In genomic region chrX:96712907-96713774, GRCm38 (mm10) we compare ENCODE assay signal across 9 mouse cellular contexts. TPM values are rescaled to one million over a fixed set of nuclear protein-coding genes. Genes with fewer than 3 reads are reported as not detected.
DNase-seq lines count a peak whose midpoint lies in the region; ATAC-seq and TF ChIP-seq lines count a peak whose summit lies in the region.
"Had no signal": no experiment of that assay in that cellular context is flagged by ENCODE, and none has a peak within 500 bp of the region (broad histone marks: within the 10 kb centered on the region; RNA-seq: fewer than 3 reads in every experiment).

Gpr165 (plus strand) TSS chrX:96713441.

- peak within 1 kb of the TSS; percentile 31 for H3K4me3 ChIP-seq in forebrain, embryonic 14.5 days (ENCODE audit: low read depth, low read length)
- peak within 1 kb of the TSS; percentile 45 for H3K4me3 ChIP-seq in heart, embryonic 16.5 days (ENCODE audit: low read length)
- no peak within 1 kb of the TSS for H3K4me3 ChIP-seq in thymus, adult 2 months (ENCODE audit: control insufficient read depth, insufficient read depth, low read length)

- 35% methylated on average over 16 of the region's 16 CpGs for WGBS in forebrain, embryonic 14.5 days
- WGBS in heart, embryonic 16.5 days, result 14% methylated on average over 16 of the region's 16 CpGs
- WGBS in thymus, adult 2 months, result 2% methylated on average over 16 of the region's 16 CpGs

- ATAC-seq in forebrain, embryonic 14.5 days, result peak; percentile 99
- peak; percentile 79 for ATAC-seq in heart, embryonic 16.5 days (replicated peaks; ENCODE audit: extremely low read depth, insufficient read depth, low FRiP score)
- ATAC-seq: Patski had no signal

- H3K4me1 ChIP-seq in forebrain, embryonic 14.5 days (ENCODE audit: control insufficient read depth, insufficient read depth, low read length), result no peaks in the 10 kb centered on the region
- no peaks in the 10 kb centered on the region for H3K4me1 ChIP-seq in heart, embryonic 16.5 days (ENCODE audit: control insufficient read depth, insufficient read depth, low read length)
- no peaks in the 10 kb centered on the region for H3K4me1 ChIP-seq in thymus, adult 2 months (replicated peaks; ENCODE audit: control insufficient read depth, insufficient read depth, low read length)

- H3K36me3 ChIP-seq in forebrain, embryonic 14.5 days (ENCODE audit: control insufficient read depth, insufficient read depth, low read length), result no peaks in the 10 kb centered on the region
- no peaks in the 10 kb centered on the region for H3K36me3 ChIP-seq in heart, embryonic 16.5 days (ENCODE audit: control insufficient read depth, insufficient read depth)
- no peaks in the 10 kb centered on the region for H3K36me3 ChIP-seq in thymus, adult 2 months (ENCODE audit: control insufficient read depth, insufficient read depth, low read length)

- H3K9me3 ChIP-seq in forebrain, embryonic 14.5 days (replicated peaks; ENCODE audit: control insufficient read depth, low read length), result no peaks in the 10 kb centered on the region
- no peaks in the 10 kb centered on the region for H3K9me3 ChIP-seq in heart, embryonic 16.5 days (replicated peaks; ENCODE audit: control insufficient read depth, low read length)

- TF ChIP-seq CTCF in thymus, adult 2 months (IDR thresholded peaks at IDR 0.05; ENCODE audit: borderline replicate concordance, control insufficient read depth, extremely low read depth, insufficient read depth, low read length, poor library complexity), result no peak

- no peaks in the 10 kb centered on the region for H3K27me3 ChIP-seq in forebrain, embryonic 14.5 days (replicated peaks; ENCODE audit: control insufficient read depth, insufficient read depth, low read length)
- no peaks in the 10 kb centered on the region for H3K27me3 ChIP-seq in heart, embryonic 16.5 days (ENCODE audit: control insufficient read depth, insufficient read depth, low read length)
- no peaks in the 10 kb centered on the region for H3K27me3 ChIP-seq in thymus, adult 2 months (ENCODE audit: control insufficient read depth, insufficient read depth, low read length)

- TF ChIP-seq POLR2A in thymus, adult 2 months (IDR thresholded peaks at IDR 0.05; ENCODE audit: control insufficient read depth, extremely low read depth, insufficient read depth, low read length, poor library complexity), result no peak

- DNase-seq in A20 (ENCODE audit: low read depth, low spot score), result peak; percentile 27
- peak; percentile 10 for DNase-seq in cerebellum, adult 11-12 months
- peak; percentile 71 for DNase-seq in forebrain, embryonic 14.5 days (ENCODE audit: low spot score)
- peak; percentile 3 for DNase-seq in layer of hippocampus, adult 9-10 months (ENCODE audit: low spot score)
- DNase-seq in lung, postnatal 36 days, result peak; percentile 0
- DNase-seq in right cerebral cortex, postnatal 10 days (ENCODE audit: low spot score in 2 of 2), result peak; percentile 81 to 82
- no peak for DNase-seq in thymus, adult 2 months

- H3K27ac ChIP-seq in forebrain, embryonic 14.5 days (ENCODE audit: low read depth, low read length), result no peak within 1 kb of the TSS
- no peak within 1 kb of the TSS for H3K27ac ChIP-seq in heart, embryonic 16.5 days (ENCODE audit: low read length)
- H3K27ac ChIP-seq in thymus, adult 2 months (ENCODE audit: control insufficient read depth, insufficient read depth, low read length), result no peak within 1 kb of the TSS

- peak within 1 kb of the TSS; percentile 51 for H3K4me2 ChIP-seq in forebrain, embryonic 14.5 days (ENCODE audit: low read length)
- H3K4me2 ChIP-seq in heart, embryonic 16.5 days (ENCODE audit: low read depth, low read length), result peak within 1 kb of the TSS; percentile 61

- peak within 1 kb of the TSS; percentile 60 for H3K9ac ChIP-seq in forebrain, embryonic 14.5 days (ENCODE audit: low read length)
- H3K9ac ChIP-seq in heart, embryonic 16.5 days (ENCODE audit: low read length), result peak within 1 kb of the TSS; percentile 21; the same call in 1 of the 2 replicates

RNA-seq across cellular contexts. Expression of gene Gpr165, which starts in this region (rescaled TPM):
- polyA plus RNA-seq in forebrain, embryonic 14.5 days (2014; fragmentation: Nextera tagmentation; extraction: Ambion mirVana), result 3.7 and 4.7 TPM in 2 replicates
- 0.12 TPM in 1 of 2 replicates, not detected in the other for polyA plus RNA-seq in heart, embryonic 16.5 days (2015; fragmentation: Nextera tagmentation; extraction: Ambion mirVana)
- 0.05 and 0.15 TPM in 2 replicates for polyA plus RNA-seq in thymus, adult 2 months (2012; rRNA removed)
- polyA plus RNA-seq: Patski had no signal

Comparison
In these comparisons a context has a peak if more than half of its experiments do, and no peak if none do; other contexts are left out.
1. Peak in ATAC-seq, H3K4me3 ChIP-seq, H3K9ac ChIP-seq and H3K4me2 ChIP-seq in heart, embryonic 16.5 days; RNA of the gene not detected or under 1 TPM.